Mouse (Mus musculus): ENCODE data around the gene Ninj2. TPM values are rescaled to one million over a fixed set of nuclear protein-coding genes. Genes with fewer than 3 reads are reported as not detected.

The Ninj2 gene
- total and polyA plus RNA-seq, 3 experiments: 1.1 to 6.5 TPM; not detected in 1

- no peak for TF ChIP-seq MAFK (IDR thresholded peaks at IDR 0.05; ENCODE audit: insufficient replicate concordance, low read length)
- TF ChIP-seq E2F4 (IDR thresholded peaks at IDR 0.05; ENCODE audit: insufficient replicate concordance, low read depth, low read length): no peak
- TF ChIP-seq TCF12 (IDR thresholded peaks at IDR 0.05; ENCODE audit: low read depth, low read length): no peak
- TF ChIP-seq TBP (conservative IDR thresholded peaks at IDR 0.05; ENCODE audit: low read depth, low read length): no peak
- TF ChIP-seq CTCF (conservative IDR thresholded peaks at IDR 0.05 in 1 of 2, IDR thresholded peaks at IDR 0.05 in 1 of 2; ENCODE audit: low read depth in 2 of 2, low read length in 2 of 2): peak in 1 of 2 experiments; percentile 50; a peak in 2 of 4 replicates
- peak; percentile 54; the same call in 1 of the 2 replicates for TF ChIP-seq BHLHE40 (IDR thresholded peaks at IDR 0.05; ENCODE audit: low read depth, low read length)
- no peak for TF ChIP-seq GABPA (IDR thresholded peaks at IDR 0.05; ENCODE audit: insufficient replicate concordance, low read depth, low read length)
- TF ChIP-seq IRF4 (IDR thresholded peaks at IDR 0.05; ENCODE audit: low read depth, low read length): no peak
- TF ChIP-seq UBTF (IDR thresholded peaks at IDR 0.05; ENCODE audit: low read depth, low read length): no peak
- TF ChIP-seq CHD1 (IDR thresholded peaks at IDR 0.05; ENCODE audit: low read depth, low read length): 0 out of 2 replicates have a peak, but pooled peaks have one; percentile 13
- TF ChIP-seq MAZ (IDR thresholded peaks at IDR 0.05; ENCODE audit: low read depth, low read length): no peak
- TF ChIP-seq MAX (IDR thresholded peaks at IDR 0.05; ENCODE audit: low read length): peak; percentile 97
- no peak; the same call in 1 of the 2 replicates for TF ChIP-seq NELFE (IDR thresholded peaks at IDR 0.05; ENCODE audit: low read depth, low read length)
- no peak for TF ChIP-seq KAT2A (IDR thresholded peaks at IDR 0.05; ENCODE audit: insufficient replicate concordance, low read length)
- no peak for TF ChIP-seq MYC (IDR thresholded peaks at IDR 0.05; ENCODE audit: low read depth, low read length)
Measured at GRCm38 (mm10) chr6:120179044-120179755, 86.0 kb downstream of the Ninj2 start (continued).

GRCm38 (mm10) chr6:120179756-120180206, 86.6 kb downstream of the Ninj2 start:
- no peaks in the 10 kb centered on the region for H3K36me3 ChIP-seq (replicated peaks in 1 of 2; ENCODE audit: control insufficient read depth in 1 of 2, insufficient read depth in 1 of 2, low read length in 1 of 2)
- dilution Hi-C loops (cut with MboI; ENCODE audit: extremely low pct_ligation_motif_present, extremely low pct_unique_long_range_greater_than_20kb, low sequenced_read_pairs): no loop called here
- H3K4me1 ChIP-seq (ENCODE audit: control insufficient read depth in 1 of 2, insufficient read depth in 2 of 2): peaks cover 28 to 56% of the 10 kb centered on the region in 2 experiments
- H3K4me3 ChIP-seq (replicated peaks in 1 of 3; ENCODE audit: low read depth in 2 of 3, low read length in 2 of 3, poor library complexity in 1 of 3): peak overlapping the region in 1 of 3 experiments; percentile 28
- H3K9ac ChIP-seq (ENCODE audit: insufficient read depth, low read depth): peak overlapping the region; percentile 20; the same call in 1 of the 2 replicates
- peak overlapping the region; percentile 33 for H3K4me2 ChIP-seq (ENCODE audit: insufficient read depth, low read depth, poor library complexity, severe bottlenecking)
- peak; percentile 86 for DNase-seq (ENCODE audit: extremely low read depth)
- peak overlapping the region; percentile 96 for H3K27ac ChIP-seq (ENCODE audit: insufficient read depth, low read depth)
- H3K27me3 ChIP-seq (replicated peaks): no peaks in the 10 kb centered on the region
- in situ Hi-C loops (cut with MboI; ENCODE audit: low pct_ligation_motif_present, low pct_unique_long_range_greater_than_20kb, low sequenced_read_pairs): no loop called here
- H3K79me2 ChIP-seq (replicated peaks; ENCODE audit: control insufficient read depth, extremely low read depth, insufficient read depth, poor library complexity, severe bottlenecking): no peaks in the 10 kb centered on the region; the same call in 1 of the 2 replicates
- H3K9me3 ChIP-seq (replicated peaks; ENCODE audit: low read length): no peaks in the 10 kb centered on the region
- peak; percentile 80 for TF ChIP-seq RCOR1 (conservative IDR thresholded peaks at IDR 0.05; ENCODE audit: low read depth, low read length)
- TF ChIP-seq ZKSCAN1 (IDR thresholded peaks at IDR 0.05; ENCODE audit: borderline replicate concordance, low read depth, low read length): no peak
- TF ChIP-seq USF1 (IDR thresholded peaks at IDR 0.05; ENCODE audit: low read depth, low read length): no peak
- TF ChIP-seq ZMIZ1 (IDR thresholded peaks at IDR 0.05; ENCODE audit: low read depth, low read length): no peak
- no peak for TF ChIP-seq PAX5 (IDR thresholded peaks at IDR 0.05; ENCODE audit: low read length)
- TF ChIP-seq CHD2 (IDR thresholded peaks at IDR 0.05; ENCODE audit: low read length): 0 out of 2 replicates have a peak, but pooled peaks have one; percentile 69
- TF ChIP-seq ZC3H11A (IDR thresholded peaks at IDR 0.05; ENCODE audit: low read depth, low read length): no peak
- TF ChIP-seq CTCF (conservative IDR thresholded peaks at IDR 0.05 in 1 of 2, IDR thresholded peaks at IDR 0.05 in 1 of 2; ENCODE audit: low read depth in 2 of 2, low read length in 2 of 2): no peak
- TF ChIP-seq POLR2AphosphoS2 (IDR thresholded peaks at IDR 0.05; ENCODE audit: low read depth, low read length): no peak
- TF ChIP-seq MAZ (IDR thresholded peaks at IDR 0.05; ENCODE audit: low read depth, low read length): 0 out of 2 replicates have a peak, but pooled peaks have one; percentile 18
- TF ChIP-seq GABPA (IDR thresholded peaks at IDR 0.05; ENCODE audit: insufficient replicate concordance, low read depth, low read length): no peak
- TF ChIP-seq BHLHE40 (IDR thresholded peaks at IDR 0.05; ENCODE audit: low read depth, low read length): peak; percentile 94
- TF ChIP-seq TBP (conservative IDR thresholded peaks at IDR 0.05; ENCODE audit: low read depth, low read length): 0 out of 2 replicates have a peak, but pooled peaks have one; percentile 57
- no peak for TF ChIP-seq KAT2A (IDR thresholded peaks at IDR 0.05; ENCODE audit: insufficient replicate concordance, low read length)
- no peak; the same call in 1 of the 2 replicates for TF ChIP-seq USF2 (conservative IDR thresholded peaks at IDR 0.05; ENCODE audit: low read depth, low read length)
- peak; percentile 66; the same call in 1 of the 2 replicates for TF ChIP-seq MAX (IDR thresholded peaks at IDR 0.05; ENCODE audit: low read length)
- peak; percentile 70; the same call in 1 of the 2 replicates for TF ChIP-seq TCF12 (IDR thresholded peaks at IDR 0.05; ENCODE audit: low read depth, low read length)
- no peak for TF ChIP-seq NELFE (IDR thresholded peaks at IDR 0.05; ENCODE audit: low read depth, low read length)
- peak; percentile 86 for TF ChIP-seq ETS1 (conservative IDR thresholded peaks at IDR 0.05; ENCODE audit: low read depth, low read length)
- TF ChIP-seq EP300 (IDR thresholded peaks at IDR 0.05; ENCODE audit: low read length): peak; percentile 97
- TF ChIP-seq MYC (IDR thresholded peaks at IDR 0.05; ENCODE audit: low read depth, low read length): peak; percentile 94
- 0 out of 2 replicates have a peak, but pooled peaks have one; percentile 26 for TF ChIP-seq MAFK (IDR thresholded peaks at IDR 0.05; ENCODE audit: insufficient replicate concordance, low read length)
- TF ChIP-seq SIN3A (IDR thresholded peaks at IDR 0.05; ENCODE audit: low read length): peak; percentile 85; the same call in 1 of the 2 replicates
- no peak for TF ChIP-seq NRF1 (IDR thresholded peaks at IDR 0.05; ENCODE audit: low read depth, low read length)
- TF ChIP-seq HCFC1 (IDR thresholded peaks at IDR 0.05; ENCODE audit: low read depth, low read length): no peak; the same call in 1 of the 2 replicates
- TF ChIP-seq RAD21 (IDR thresholded peaks at IDR 0.05; ENCODE audit: low read depth, low read length): no peak
- TF ChIP-seq MEF2A (IDR thresholded peaks at IDR 0.05; ENCODE audit: borderline replicate concordance, low read depth, low read length): peak; percentile 97
- peak; percentile 27; the same call in 1 of the 2 replicates for TF ChIP-seq MXI1 (IDR thresholded peaks at IDR 0.05; ENCODE audit: low read depth, low read length)
